Mouse (Mus musculus) kidney, postnatal 4 days (tissue): ENCODE measurements at regions not wholly inside any gene's neighbourhood (a gene's known extent, or its start where the extent isn't known, plus 50 kb on each side); places are given as distances from the start of the nearest gene placed in this dataset.

Experiments used
- DNase-seq, 2 experiments: peaks; one replicate each; pipeline ENCODE4 v3.0.0; 2021; ENCODE audit warnings: mixed read lengths in 2 of 2

DNA sequence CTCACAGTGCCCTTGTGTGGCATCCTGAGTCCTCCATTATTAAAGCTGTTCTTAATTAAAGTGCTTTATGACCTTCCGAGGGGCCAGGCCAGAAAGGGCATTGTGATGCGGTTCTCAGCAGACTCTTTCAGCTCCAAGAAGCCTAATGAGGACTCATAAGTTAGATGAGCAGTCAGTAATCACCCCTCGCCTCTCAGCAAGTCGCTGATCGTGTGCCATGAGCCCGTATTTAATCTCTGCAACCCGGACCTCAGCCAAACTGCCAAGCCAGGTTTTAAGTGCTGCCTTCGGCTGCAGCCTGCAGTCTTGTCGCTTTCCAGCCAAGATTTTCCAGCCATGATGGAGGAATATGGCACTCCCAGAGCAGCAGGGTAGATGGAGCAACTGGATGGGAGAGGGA lies 56.1 kb upstream of the Rbfox1 start:
- DNase-seq: no peak

DNA sequence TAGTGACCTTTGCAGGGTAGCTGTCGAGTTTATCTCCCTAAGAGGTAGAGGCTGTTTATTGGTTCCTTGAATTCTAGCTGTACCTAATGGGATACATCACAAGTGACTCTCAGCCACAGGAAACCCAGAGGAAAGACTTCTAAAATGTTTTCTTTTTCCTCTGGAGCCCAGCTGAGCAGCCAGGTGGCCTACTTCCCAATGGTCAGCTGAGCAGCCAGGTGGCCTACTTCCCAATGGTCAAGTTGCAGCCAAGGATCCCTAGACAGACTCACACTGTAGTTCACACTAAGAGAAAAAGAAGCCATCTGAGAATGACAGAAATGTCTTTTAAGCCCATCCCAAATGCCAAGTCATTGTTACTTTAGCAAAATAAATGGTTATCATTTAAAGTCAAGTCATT lies 61.8 kb upstream of the Rbfox1 start:
- DNase-seq: no peak

DNA sequence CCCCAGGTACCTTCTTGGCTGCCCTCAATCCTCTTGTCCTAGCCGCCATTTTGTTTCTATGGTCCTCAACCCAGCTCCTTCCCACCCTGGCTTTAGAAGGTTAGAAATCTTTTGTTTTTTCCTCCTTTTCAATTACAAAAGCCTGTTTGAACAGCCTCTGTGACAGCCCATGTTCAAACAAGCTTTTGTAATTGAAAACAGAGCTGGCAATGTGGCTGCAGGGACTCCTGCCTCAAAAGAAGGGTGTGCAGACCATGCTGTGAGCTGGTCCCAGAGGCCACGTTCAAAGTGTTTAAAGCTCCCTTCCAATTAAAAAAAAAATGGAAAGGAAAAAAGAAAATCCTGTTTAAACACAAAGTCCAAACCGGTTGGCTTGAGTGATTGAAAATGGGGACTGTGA lies 68.0 kb upstream of the Rbfox1 start:
- no peak for DNase-seq

DNA sequence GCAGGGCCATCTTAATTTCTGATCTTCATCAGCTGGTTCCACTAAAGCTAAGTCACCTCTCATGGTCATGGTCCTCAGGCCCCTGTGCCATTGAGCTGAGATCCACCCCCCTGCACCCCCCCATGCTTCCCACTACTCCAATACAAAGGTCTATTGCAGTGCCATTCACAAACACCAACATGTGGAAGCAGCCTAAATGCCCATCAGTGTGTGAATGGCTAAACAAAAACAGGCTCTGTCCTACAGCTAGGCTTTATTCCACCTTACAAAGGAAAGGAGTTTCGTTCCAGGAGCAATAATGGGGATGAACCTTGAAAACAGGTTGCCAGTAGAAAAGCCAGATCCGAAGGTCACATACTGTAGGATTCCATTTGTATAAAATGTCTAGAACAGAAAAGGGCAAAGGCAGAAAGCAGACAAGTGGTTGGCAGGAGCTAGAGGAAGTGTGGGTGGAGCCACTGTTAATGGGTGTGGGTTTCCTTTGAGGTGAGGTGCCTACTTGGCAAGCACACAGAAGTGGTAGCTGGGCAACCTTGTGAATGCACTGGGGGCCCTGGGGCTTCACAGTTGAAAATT lies 72.8 kb upstream of the Rbfox1 start:
- no peak for DNase-seq

DNA sequence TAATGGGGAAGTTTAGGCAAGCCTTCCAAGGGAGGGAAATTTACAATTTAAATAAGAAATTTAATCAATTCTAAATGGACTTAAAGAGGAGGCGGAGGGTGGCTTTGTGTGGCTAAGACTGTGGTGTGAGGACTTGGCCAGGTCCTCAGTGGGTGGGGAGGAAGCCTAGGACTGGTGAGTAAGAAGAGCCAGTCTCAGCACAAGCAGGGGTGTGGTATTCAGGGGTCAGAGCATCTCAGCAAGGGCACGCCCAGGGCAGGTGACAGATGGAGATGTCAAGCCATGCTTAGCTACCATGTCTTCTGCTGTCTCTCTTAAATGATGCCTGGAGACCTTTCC lies 73.5 kb upstream of the Rbfox1 start:
- no peak for DNase-seq

DNA sequence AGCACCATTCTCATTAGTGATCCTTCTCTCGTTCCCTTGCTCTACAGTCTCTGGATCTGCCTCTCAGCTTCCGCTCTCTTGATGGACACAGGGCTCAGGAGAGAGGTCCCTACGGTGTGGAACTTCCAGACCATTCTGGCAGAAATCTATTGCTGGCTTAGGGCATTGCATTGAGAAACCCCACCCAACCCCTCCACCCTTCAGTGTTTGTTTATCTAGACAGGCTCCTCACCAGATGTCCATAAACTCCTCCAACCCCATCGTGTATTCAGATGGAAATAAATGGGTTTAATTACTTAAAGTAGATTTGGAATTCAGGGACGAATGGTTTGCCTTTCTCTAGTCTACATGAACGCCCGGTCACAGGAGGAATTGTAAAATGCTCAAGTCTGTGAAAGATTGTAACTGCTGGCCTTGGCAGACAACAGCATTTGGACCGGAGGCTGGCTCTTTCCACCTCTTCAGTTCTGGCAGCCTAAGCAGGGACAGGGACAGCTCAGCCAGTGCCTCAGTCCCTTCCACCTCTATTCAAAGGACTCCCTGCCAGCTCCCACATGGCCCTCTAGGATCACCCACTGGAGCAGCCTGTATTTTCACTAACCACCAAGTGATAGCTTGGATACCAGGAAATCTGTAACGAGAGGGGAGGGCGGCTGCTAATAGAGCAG lies 74.0 kb upstream of the Rbfox1 start:
- DNase-seq: no peak

DNA sequence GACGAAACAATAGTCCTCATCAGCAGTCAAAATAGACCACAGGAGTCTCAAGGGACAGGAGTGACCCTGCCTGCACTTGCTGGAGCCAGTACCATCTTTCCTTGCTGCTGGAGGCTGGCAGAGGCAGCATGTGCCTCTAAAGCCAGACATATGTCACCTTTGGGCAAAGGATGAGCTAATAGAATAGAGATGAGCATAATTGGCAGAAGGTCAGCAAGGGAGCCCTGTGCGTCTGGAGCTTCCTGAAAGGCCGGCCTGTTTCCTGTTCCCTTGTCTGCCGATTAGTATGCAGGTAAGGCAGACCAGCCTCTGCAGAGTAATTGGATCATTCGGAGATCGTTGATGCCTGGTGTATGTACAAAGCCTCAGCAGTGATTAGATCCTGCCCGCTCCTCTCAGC lies 87.0 kb upstream of the Rbfox1 start:
- no peak for DNase-seq

DNA sequence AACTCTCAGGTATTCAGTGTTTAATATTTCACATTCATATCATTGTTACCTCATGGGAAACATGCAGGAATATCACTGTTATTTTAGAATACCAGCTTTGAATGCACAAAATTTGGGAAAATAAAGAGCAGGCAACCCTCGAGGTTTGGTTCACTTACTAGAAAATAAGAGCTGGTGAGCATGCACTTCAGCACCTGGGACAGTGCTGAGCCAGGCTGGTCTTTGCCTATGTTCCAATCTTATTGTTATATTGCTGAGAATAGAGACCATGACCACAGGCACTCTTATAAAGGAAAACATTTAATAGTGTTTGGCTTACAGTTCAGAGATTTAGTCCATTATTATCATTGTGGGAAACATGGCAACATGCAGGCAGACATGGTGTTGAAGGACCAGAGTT lies 92.9 kb upstream of the Rbfox1 start:
- peak; percentile 50 to 56 for DNase-seq

DNA sequence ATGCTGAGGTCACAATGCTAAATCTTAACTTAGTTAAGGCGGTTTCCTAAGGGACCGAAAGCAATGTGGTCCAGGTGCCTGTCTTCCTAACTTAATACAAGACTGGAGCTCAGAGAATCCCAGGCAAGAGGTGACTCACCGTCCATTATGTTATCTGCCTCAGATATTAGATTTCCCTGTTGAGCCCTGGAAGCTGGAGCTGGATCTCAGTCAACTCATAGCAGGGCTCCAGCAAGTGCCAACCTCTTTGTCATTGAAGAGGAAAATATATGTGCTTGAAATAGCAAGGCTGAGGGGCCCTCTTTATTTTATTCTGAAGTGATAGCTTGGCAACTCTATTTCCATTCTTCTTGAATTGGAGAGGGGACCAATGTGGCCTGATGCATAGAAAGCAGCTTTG lies 95.0 kb upstream of the Rbfox1 start:
- DNase-seq: no peak

DNA sequence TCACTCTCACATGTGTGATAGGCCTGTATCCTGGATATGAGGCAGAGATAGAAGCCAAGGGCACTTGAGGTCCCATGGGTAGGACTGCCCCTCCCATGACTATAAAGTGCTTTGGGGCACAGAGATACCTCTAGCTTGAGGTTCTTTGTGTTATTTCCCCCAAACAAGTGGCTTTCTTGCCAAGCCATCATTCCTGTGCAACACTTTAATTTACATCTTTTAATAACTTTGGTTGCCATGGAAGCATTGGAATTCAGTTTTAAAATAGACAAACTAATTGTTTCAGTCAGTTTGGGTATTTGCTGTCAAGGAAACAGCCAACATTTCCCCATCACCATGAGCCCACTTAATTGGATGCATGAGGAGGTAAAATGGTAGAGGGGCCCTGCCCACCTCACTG lies 97.9 kb upstream of the Rbfox1 start:
- DNase-seq: no peak

DNA sequence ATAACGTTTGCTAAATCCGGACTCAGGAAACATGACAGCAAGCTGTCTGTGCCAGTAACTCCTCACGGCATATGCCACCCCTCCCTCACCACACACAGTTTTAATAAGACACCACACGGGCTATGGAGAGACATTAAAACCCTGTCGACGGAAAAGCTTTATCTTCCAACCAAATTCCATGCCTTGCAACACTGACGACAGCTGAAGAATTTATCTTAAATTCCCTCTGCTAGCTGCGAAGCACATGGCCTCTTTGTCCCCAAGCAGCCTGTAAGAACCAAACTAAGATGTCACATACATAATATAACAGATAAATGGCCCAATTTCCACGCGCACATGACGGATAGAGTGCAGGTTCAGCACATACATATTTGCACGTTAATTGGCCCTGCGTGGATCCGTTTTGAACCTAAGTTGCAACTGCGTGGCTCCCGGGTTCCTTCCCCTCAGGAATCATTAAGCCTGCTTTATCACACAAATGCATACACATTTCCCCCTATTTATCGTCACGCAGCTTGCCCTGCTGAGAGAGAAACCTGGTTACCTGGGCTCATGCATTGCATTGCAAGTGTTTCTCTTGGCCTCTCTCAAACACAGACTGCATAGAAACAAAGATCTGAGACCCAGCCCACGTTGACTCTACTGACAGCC lies 118.3 kb upstream of the Rbfox1 start:
- DNase-seq: no peak

DNA sequence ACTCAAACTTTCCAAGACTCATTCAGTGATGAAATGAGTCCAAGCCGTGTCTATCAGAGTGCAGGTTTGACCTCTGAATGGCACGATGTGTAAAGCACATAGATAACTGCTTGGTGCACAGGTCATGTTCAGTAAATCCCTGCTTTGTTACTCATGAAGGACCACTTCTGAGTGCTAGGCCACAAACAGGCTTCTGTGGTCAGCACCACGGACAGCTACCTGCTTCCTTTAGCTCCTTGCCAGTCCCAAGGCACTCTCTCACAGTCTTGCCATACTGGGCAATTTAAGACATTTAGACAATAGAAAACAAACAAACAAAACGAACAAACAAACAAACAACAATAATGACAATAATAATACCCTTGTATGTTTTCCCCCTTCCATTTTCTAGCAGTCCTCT lies 120.0 kb upstream of the Rbfox1 start:
- DNase-seq: peak; percentile 88

DNA sequence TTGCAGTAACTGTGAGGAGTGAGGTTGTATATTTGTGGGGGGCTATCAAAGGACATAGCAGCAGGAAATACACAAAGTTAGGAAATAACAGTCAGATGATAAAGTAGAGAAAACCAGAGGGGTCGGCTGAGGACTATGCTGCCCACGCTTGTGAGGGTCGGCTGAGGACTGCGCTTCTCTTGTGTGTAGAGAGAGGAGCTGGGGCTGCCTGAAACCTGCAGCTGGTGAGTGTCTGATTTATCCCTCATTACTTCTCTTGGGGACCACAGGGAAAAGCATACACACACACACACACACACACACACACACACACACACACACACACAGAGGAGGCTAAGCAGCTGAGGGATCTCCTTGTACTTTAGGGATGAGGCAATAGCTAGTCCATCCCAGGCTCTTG lies 124.3 kb upstream of the Rbfox1 start:
- no peak for DNase-seq

DNA sequence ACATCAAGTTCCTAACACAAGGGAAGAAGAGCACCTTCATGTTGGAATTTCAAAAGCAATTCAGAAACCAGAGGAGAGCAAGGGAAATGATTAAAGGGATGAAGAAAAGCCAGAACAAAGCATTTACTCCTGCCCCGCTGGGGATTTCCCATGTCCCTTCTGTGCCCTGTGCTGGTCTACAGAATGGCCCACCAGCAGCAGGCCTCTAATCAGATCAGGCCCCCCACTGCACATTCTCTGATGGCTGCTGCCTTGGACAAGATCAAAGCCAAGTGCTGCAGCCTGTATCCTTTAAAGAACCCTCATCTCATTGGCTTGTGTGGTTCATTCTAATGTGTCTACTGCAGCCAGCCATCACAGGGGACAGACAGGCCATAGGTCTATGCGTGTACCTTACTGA lies 126.1 kb upstream of the Rbfox1 start:
- no peak for DNase-seq

DNA sequence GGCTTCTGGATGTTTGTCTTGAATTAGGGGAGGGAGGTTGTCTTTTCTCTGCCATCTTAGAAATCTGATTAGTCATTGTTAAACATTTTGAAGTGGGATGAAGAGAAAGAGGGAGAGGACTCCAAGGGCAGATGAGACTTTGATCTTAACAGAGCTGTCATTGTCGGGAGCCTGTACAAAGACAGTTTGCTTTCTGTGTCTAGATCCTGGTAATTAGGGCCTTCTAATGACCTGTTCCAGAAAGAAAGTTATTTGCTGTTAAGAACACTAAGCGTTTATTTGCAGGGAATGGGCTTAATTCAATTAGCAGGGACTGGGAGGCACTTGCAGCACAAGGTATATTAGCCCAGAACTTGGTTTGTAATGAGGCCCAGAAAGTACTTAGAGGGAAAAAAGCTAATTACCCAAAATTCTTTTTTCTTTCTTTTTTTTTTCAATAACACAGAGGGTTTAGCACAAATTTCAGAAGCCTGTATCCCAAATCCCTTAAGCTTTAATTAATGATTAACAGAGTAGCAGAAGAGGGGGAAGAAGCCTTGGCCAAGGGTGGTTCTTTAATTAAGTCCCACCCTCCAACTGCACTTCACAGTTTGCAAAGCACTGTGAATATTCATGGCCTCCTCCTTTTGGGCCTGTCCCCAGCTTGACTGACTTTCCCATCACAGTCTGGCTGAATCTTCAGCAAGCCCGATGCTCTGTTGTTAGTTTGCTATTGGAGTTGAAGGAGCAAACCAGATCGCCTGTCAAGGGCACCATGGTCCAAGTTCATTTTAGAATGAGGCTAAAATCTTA lies 142.2 kb upstream of the Rbfox1 start:
- DNase-seq: no peak

DNA sequence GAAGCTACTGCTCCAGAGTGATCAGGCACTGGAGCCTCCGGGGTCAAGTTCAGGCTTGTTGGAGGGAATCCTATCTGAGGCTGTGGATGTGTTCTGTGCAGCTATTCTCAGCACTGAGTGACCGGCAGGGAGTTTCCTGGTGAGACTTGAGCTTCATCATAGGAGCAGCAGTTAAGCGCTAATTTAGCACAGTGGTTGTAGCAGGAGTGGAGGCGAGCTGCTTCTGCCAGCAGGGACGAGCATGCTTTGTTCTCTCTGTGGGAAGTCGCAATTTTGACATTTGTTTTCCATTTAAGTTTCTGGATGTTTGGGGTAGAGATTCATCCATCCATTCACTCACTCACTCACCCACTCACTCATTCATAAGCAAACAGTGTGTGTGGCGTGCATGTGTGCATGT lies 144.4 kb upstream of the Rbfox1 start:
- DNase-seq: no peak

DNA sequence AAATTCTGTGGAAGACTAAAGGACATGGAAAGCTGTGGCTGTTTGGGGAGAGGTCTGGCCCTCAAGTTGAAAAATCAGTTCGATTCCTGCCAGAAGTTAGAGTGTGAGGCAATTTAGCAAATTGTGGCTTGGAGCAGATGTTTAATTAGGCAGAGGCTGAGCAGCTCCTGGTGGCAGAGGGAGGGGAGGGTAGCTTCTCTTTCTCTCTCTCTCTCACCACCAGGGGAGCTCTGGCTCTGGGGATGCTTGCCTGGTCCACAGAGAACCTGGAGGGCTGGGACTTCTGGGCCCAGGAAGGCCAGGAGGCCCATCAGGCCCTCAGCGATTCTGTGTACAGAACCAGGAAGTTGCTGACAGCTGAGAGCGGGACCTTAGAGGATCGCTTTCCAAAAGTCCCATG lies 151.5 kb upstream of the Rbfox1 start:
- no peak for DNase-seq

DNA sequence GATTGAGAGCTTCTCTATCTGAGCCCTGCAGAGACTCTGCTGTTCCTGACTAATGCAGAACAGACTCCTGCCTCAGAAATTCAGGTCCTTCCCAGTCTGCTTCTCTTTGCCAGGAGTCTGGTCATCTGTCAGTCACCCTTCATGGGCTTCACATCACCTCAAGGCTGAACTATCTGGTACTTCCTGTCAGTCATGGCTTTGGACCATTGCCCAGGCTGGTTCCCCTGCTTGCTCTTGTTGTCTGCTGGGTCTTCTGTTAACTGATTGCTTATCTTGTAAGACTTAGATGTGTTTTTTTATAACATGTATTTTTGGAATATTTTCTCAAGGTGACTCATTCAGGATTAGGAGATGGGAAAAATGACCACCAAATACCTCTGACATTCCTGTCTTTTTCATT lies 162.6 kb upstream of the Rbfox1 start:
- DNase-seq: no peak

DNA sequence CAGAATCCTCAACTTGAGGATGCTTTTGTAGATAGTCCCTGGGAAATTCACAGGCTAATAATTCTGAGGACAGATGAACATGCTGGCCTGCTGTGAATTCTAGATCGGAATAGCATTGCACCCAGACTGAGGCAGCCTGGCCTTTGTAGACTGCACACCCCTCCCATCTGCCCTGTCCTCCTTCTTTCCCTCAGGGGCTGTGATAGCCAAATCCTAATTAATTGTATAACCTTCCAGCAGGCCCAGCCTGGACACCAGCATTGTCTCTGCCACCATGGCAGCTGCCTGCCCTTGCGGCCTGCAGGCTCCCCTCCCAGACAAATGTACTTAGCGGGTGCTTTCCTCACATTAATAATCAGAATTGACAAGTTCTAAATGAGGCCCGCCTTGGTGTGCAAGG lies 171.7 kb upstream of the Rbfox1 start:
- no peak for DNase-seq

DNA sequence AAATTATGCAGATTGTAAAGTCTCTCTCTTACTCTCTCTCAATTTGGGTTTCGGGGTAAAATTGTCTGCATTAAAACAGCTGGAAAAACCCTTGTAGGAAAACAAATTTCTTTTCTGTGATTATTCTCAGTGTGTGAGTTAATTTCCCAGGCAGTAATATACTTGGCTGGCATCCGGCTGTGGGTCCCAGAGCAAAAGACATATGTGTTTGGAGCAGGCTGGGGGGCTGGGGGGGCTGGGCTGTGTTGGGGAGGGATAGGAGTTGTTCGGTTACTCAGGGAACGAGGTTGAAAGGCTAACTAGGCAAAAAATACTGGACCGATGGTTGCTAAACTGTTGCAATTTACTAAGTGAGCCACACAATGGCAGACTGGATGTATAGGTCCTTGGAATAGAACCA lies 175.3 kb upstream of the Rbfox1 start:
- DNase-seq: no peak

DNA sequence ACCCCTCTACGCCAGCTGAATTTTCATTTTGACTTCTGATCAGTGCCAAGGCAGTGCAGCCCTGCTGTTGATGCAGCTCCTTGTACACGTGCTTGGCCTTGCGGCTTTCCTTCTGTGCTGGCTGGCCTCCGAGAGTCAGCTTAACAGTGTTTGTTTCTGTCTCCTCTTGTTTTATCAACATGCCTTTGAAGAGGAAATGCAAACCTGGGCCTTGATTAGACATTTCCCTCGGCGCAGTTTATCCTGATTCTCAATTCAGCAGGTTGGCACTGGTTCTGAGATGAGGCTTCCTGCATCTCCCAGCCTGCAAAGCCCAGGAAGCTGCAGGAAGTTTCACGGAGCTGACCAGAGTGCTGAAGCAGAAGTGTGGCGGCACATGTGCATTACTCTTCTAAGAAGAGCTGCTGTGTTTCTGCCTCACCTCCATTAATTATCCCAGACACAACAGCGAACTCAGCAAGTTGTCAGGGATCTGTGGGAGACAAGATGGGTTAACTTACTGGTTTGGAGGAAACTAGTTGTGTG lies 184.4 kb upstream of the Rbfox1 start:
- DNase-seq: peak; percentile 82 to 83

DNA sequence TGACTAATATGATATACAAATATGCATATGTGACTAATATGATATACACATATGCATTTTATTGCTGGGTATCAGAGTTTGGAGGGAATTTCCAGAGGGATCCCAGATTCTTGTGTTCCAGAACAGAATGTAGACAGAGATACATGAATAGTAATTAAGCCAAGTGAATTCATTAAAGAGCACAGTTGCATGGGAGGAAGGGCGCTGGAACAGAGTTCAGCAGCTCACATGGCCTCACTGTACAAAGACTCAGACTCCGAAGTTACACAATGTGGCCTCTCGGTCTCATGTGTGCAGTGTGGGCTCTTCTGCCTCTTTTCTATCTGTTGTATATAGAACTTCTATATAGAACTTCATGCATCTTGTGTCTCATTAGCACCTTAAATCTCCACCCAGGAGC lies 196.8 kb upstream of the Rbfox1 start:
- DNase-seq: no peak

DNA sequence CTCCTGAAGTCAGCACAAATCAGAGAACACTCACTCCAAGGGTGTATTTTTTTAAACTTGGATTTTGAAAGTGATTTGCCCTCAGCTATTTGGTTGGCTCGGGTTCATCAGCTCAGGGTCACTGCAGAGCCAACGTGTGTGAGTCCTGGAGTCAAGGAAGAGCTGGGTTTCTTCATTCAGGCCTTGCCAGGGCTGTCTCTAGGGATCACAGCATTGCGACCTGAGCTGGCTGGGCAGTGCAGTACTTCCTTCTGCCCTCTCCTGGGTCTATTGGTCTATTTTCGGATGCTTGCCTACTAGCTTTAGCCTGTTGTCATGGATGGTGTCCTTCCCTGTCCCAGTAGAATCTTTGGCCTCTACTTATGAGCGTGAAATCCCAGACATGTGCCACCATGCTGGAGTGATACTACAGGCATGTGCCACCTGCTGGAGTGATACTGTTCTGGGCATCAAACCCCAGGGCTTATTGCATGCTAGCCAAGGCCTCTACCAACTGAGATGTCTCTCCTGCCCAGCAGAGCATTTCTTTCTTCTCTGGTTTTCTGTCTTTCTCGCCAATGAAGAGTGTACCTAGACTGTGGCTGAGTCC lies 211.7 kb upstream of the Rbfox1 start:
- DNase-seq: no peak
